Comparison of ENCODE assay signal across 9 mouse cellular contexts in genomic region chr8:40150911-40151797, GRCm38 (mm10).
A peak's percentile ranks its signal among the peaks of the same experiment; 100 is the strongest.
DNase-seq lines count a peak whose midpoint lies in the region; ATAC-seq and TF ChIP-seq lines count a peak whose summit lies in the region.
"Had no signal": no experiment of that assay in that cellular context is flagged by ENCODE, and none has a peak within 500 bp of the region (broad histone marks: within the 10 kb centered on the region; RNA-seq: fewer than 3 reads in every experiment).

No protein-coding gene starts in this region.

- TF ChIP-seq EP300 in liver, postnatal 0 days (IDR thresholded peaks at IDR 0.05; ENCODE audit: low read depth) = no peak

- no peaks in the 10 kb centered on the region for H3K4me1 ChIP-seq in G1E (ENCODE audit: insufficient read depth, low read depth, low read length)
- H3K4me1 ChIP-seq in forebrain, embryonic 14.5 days (ENCODE audit: control insufficient read depth, insufficient read depth, low read length) = peaks cover 3% of the 10 kb centered on the region; the same call in 1 of the 2 replicates
- no peaks in the 10 kb centered on the region for H3K4me1 ChIP-seq in liver, postnatal 0 days (ENCODE audit: insufficient read depth)
- H3K4me1 ChIP-seq in neural tube, embryonic 15.5 days = peaks cover 8% of the 10 kb centered on the region
- H3K4me1 ChIP-seq: liver, embryonic 15.5 days had no signal

- peak; percentile 7 for DNase-seq in G1E (ENCODE audit: low spot score)
- peak; percentile 87 for DNase-seq in forebrain, embryonic 14.5 days (ENCODE audit: low spot score)
- peak; percentile 60 to 69 for DNase-seq in heart, postnatal 14 days
- DNase-seq in layer of hippocampus, adult 11-12 months (ENCODE audit: low spot score) = peak; percentile 79
- DNase-seq in liver, postnatal 0 days = peak; percentile 60
- peak; percentile 58 for DNase-seq in urinary bladder, postnatal 25 days (ENCODE audit: low spot score)

- intact Hi-C loops in heart, postnatal 14 days (cut with DNase I) = loop anchor here (2.0 to 10.0 kb wide), 2 partner anchors 234 to 268 kb away; no protein-coding TSS in a partner anchor

- H3K27ac ChIP-seq in forebrain, embryonic 14.5 days (ENCODE audit: low read depth, low read length) = no peak overlapping the region
- no peak overlapping the region for H3K27ac ChIP-seq in liver, postnatal 0 days (ENCODE audit: low read depth)
- H3K27ac ChIP-seq in neural tube, embryonic 15.5 days (replicated peaks) = no peak overlapping the region
- H3K27ac ChIP-seq: liver, embryonic 15.5 days had no signal

- TF ChIP-seq CTCF in G1E (IDR thresholded peaks at IDR 0.05; ENCODE audit: low read depth, low read length) = 0 out of 2 replicates have a peak, but pooled peaks have one; percentile 26
- TF ChIP-seq CTCF in liver, postnatal 0 days (IDR thresholded peaks at IDR 0.05; ENCODE audit: low read depth) = peak; percentile 67

- peak overlapping the region; percentile 58 for H3K4me2 ChIP-seq in forebrain, embryonic 14.5 days (ENCODE audit: low read length)
- H3K4me2 ChIP-seq in liver, postnatal 0 days (ENCODE audit: low read depth, low read length) = no peak overlapping the region
- peak overlapping the region; percentile 59 for H3K4me2 ChIP-seq in neural tube, embryonic 15.5 days
- H3K4me2 ChIP-seq: liver, embryonic 15.5 days had no signal

- H3K4me3 ChIP-seq in G1E (ENCODE audit: low read depth, low read length) = no peak overlapping the region
- H3K4me3 ChIP-seq in forebrain, embryonic 14.5 days (ENCODE audit: low read depth, low read length) = peak overlapping the region; percentile 20; the same call in 1 of the 2 replicates
- no peak overlapping the region for H3K4me3 ChIP-seq in liver, postnatal 0 days (ENCODE audit: low read depth, low read length)
- H3K4me3 ChIP-seq in neural tube, embryonic 15.5 days (replicated peaks) = peak overlapping the region; percentile 32
- H3K4me3 ChIP-seq: liver, embryonic 15.5 days had no signal

- no peak; the same call in 1 of the 2 replicates for ATAC-seq in G1E (ENCODE audit: extremely low read depth, insufficient number of reproducible peaks, low FRiP score, poor library complexity, severe bottlenecking)
- peak; percentile 78 for ATAC-seq in cerebellum, adult (ENCODE audit: insufficient number of reproducible peaks, low FRiP score, low TSS enrichment)
- peak; percentile 92 for ATAC-seq in forebrain, embryonic 14.5 days
- ATAC-seq in liver, postnatal 0 days = no peak
- ATAC-seq in neural tube, embryonic 15.5 days (ENCODE audit: low FRiP score) = peak; percentile 89

- H3K27me3 ChIP-seq in G1E (ENCODE audit: insufficient read depth, low read length) = no peaks in the 10 kb centered on the region
- H3K27me3 ChIP-seq in forebrain, embryonic 14.5 days (replicated peaks; ENCODE audit: control insufficient read depth, insufficient read depth, low read length) = no peaks in the 10 kb centered on the region
- no peaks in the 10 kb centered on the region for H3K27me3 ChIP-seq in liver, postnatal 0 days (ENCODE audit: insufficient read depth, low read length)
- H3K27me3 ChIP-seq in neural tube, embryonic 15.5 days (replicated peaks) = no peaks in the 10 kb centered on the region
- H3K27me3 ChIP-seq: liver, embryonic 15.5 days had no signal

- 4% methylated on average over 21 of the region's 21 CpGs for WGBS in forebrain, embryonic 14.5 days
- 18% methylated on average over 21 of the region's 21 CpGs for WGBS in liver, postnatal 0 days (ENCODE audit: insufficient replicate concordance)
- WGBS in neural tube, embryonic 15.5 days = 7% methylated on average over 21 of the region's 21 CpGs

- no peaks in the 10 kb centered on the region for H3K9me3 ChIP-seq in G1E (replicated peaks)
- no peaks in the 10 kb centered on the region for H3K9me3 ChIP-seq in forebrain, embryonic 14.5 days (replicated peaks; ENCODE audit: control insufficient read depth, low read length)
- H3K9me3 ChIP-seq in liver, postnatal 0 days (ENCODE audit: low read length) = no peaks in the 10 kb centered on the region
- no peaks in the 10 kb centered on the region for H3K9me3 ChIP-seq in neural tube, embryonic 15.5 days (replicated peaks)
- H3K9me3 ChIP-seq: liver, embryonic 15.5 days had no signal

- H3K36me3 ChIP-seq in G1E (replicated peaks) = no peaks in the 10 kb centered on the region
- H3K36me3 ChIP-seq in forebrain, embryonic 14.5 days (ENCODE audit: control insufficient read depth, insufficient read depth, low read length) = no peaks in the 10 kb centered on the region
- H3K36me3 ChIP-seq in liver, postnatal 0 days (replicated peaks; ENCODE audit: insufficient read depth, low read length) = no peaks in the 10 kb centered on the region
- no peaks in the 10 kb centered on the region for H3K36me3 ChIP-seq in neural tube, embryonic 15.5 days
- H3K36me3 ChIP-seq: liver, embryonic 15.5 days had no signal

- H3K9ac ChIP-seq in forebrain, embryonic 14.5 days (ENCODE audit: low read length) = 0 out of 2 replicates have a peak overlapping the region, but pooled peaks have one; percentile 8
- no peak overlapping the region for H3K9ac ChIP-seq in liver, postnatal 0 days (replicated peaks)
- 0 out of 2 replicates have a peak overlapping the region, but pooled peaks have one; percentile 21 for H3K9ac ChIP-seq in neural tube, embryonic 15.5 days (replicated peaks)
- H3K9ac ChIP-seq: liver, embryonic 15.5 days had no signal

Comparison
In these comparisons a context has a peak if more than half of its experiments do, and no peak if none do; other contexts are left out.
1. ATAC-seq: peak in cerebellum, adult (single experiment), forebrain, embryonic 14.5 days (single experiment) and neural tube, embryonic 15.5 days (single experiment); none in G1E (single experiment) and liver, postnatal 0 days (single experiment).
2. DNase-seq: peak in every context shown above with its lines; median percentile 87 in forebrain, embryonic 14.5 days; 79 in layer of hippocampus, adult 11-12 months; 64 in heart, postnatal 14 days; 60 in liver, postnatal 0 days; 58 in urinary bladder, postnatal 25 days; 7 in G1E.
3. H3K4me3 ChIP-seq: peak in forebrain, embryonic 14.5 days (single experiment) and neural tube, embryonic 15.5 days (single experiment); none in G1E (single experiment) and liver, postnatal 0 days (single experiment).